Mouse (Mus musculus): ENCODE data around the gene Olfr806.

DNA sequence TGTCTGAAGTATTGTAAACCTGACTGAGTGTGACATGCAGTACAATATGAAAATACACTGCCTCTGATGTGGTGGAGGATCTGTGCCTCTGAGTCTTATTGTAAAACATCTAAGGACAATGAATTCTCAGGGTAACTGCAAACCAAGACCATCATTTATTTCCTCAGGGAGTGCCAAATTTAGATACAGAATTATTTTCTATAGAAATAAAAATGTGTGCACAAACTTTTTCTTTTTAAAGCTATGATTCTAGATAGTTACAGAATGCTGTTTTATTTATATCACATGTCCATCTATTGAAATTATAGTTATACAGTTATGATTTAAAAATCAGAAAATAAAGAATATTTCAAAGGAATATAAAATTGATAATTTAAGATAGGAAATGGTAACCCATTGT, at the start of gene Olfr806:
- TF ChIP-seq POLR2A (IDR thresholded peaks at IDR 0.05; ENCODE audit: borderline replicate concordance, control insufficient read depth, low read depth, low read length) (no peak), CTCF (IDR thresholded peaks at IDR 0.05; ENCODE audit: control insufficient read depth, insufficient read depth, low read length) (no peak)
